Mouse (Mus musculus) layer of hippocampus, adult 2 months (tissue): ENCODE data around the gene Gsc2. TPM values are rescaled to one million over a fixed set of nuclear protein-coding genes. Genes with fewer than 3 reads are reported as not detected.
A peak's percentile ranks its signal among the peaks of the same experiment; 100 is the strongest.

Source experiments
- DNase-seq, 2 experiments: peaks; one replicate each; pipeline ENCODE4 v3.0.0; 2022; ENCODE audit warnings: low spot score in 2 of 2
- H3K27ac ChIP-seq: fragments of 200-600 bp; 2 replicates; pipeline ENCODE4 v1.8.1; 2022
- H3K4me3 ChIP-seq: fragments of 200-600 bp; 2 replicates; pipeline ENCODE4 v1.8.1; 2022; ENCODE audit warnings: mild to moderate bottlenecking
- CTCF ChIP-seq: fragments of 200-600 bp; conservative IDR thresholded peaks from 2 replicates; pipeline ENCODE4 v1.8.1; 2022; ENCODE audit warnings: antibody characterized with exemption, mild to moderate bottlenecking, moderate library complexity
- total RNA-seq, 2 experiments: library from RNA; stranded (reverse); gene quantifications; 2 replicates each; pipeline ENCODE4 v1.2.3; 2021

Gsc2 gene
- total RNA-seq, 2 experiments from 2014 or later: not detected

DNA sequence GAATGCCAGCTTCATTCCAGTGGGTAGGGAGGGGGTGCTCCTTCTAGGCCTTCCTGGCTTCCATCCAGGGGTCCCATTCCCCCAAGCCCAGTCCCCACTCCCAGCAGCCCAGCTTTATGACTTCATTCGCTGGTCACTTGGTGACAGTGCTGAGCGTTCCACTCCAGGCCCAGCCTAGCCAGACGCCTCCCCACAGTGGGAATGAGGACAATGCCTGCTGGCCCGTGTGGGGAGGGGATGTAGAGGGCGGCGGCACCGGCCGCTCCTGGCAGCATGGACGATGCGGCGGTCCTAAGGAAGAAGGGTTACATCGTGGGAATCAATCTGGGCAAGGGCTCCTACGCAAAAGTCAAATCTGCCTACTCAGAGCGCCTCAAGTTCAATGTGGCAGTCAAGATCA lies 16.4 kb downstream of the Gsc2 start, which contains the start of the genes Dgcr2 and Tssk2:
Dgcr2 (minus strand) TSS at position 101 of the 400 bp plus-strand sequence.
Tssk2 (plus strand) TSS at position 176 of the 400 bp plus-strand sequence.
- Histone ChIP-seq H3K4me3 (no peak within 1 kb of the TSS), H3K27ac (no peak within 1 kb of the TSS)
- no peak for DNase-seq
- TF ChIP-seq CTCF: no peak

DNA sequence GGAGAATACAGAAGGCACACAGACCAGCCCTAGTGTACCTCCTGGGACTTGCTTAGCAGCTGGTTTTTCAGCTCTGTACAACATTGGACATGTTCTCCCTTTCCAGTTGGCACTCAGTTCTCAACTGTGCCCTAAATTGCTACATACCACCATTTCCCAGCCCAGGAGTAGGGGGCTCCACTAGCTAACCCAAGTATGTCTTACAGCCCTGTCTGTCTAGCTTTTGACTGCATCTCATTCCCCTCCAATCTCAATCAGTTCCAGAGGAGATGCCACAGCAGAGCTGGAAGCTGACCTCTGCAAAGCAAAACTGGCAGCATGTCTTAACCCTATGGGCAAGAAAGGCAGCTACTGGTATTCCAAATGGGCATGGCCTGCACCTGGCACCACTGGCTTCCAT lies 18.8 kb downstream of the Gsc2 start:
- no peak for TF ChIP-seq CTCF
- Histone ChIP-seq H3K4me3 (no peak overlapping the region), H3K27ac (no peak overlapping the region)
- no peak for DNase-seq

DNA sequence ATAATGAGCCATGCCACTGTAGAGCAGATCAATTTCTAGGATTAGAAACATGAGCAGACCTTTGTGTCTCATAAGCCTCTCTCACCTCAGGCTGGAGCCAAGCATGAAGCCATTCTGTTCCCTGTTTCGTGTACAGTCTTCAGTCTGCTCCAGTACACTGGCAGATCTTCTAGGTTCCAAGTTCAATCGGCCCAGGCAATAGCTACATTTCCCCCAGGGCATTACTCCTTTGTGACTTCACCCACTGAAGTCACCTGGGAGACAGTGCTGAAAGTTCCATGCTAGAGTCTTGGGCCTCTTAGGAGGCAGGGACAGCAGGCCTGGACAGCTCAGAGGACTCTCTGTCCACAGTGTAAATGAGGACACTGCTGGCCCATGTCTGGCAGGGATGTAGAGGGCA lies 20.9 kb downstream of the Gsc2 start, which contains the start of gene Tssk1:
Tssk1 (plus strand) TSS at position 301 of the 400 bp plus-strand sequence.
- Histone ChIP-seq H3K27ac (no peak within 1 kb of the TSS), H3K4me3 (no peak within 1 kb of the TSS)
- no peak for DNase-seq
- no peak for TF ChIP-seq CTCF

DNA sequence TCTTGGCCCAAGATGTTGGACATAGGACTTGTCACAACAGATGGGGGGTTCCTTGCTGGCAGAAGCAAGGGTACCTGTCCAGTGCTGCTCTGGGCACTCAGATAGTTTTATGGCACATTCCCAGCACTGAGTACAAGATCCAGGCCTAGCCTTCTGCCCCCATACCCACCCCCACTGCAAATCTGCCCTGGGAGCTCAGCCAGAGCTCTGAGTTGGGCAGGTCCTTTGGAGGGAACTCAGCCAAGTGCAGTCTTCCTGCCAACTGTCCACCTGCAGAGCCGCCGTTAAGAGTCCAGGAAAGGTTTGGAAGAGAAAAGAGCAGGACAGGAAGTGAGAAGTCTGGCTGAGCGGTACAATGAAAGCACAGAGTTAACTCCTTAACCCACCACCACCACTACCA lies 22.3 kb downstream of the Gsc2 start:
- Histone ChIP-seq H3K27ac (peak overlapping the region; percentile 88), H3K4me3 (no peak overlapping the region)
- TF ChIP-seq CTCF: no peak
- no peak for DNase-seq

DNA sequence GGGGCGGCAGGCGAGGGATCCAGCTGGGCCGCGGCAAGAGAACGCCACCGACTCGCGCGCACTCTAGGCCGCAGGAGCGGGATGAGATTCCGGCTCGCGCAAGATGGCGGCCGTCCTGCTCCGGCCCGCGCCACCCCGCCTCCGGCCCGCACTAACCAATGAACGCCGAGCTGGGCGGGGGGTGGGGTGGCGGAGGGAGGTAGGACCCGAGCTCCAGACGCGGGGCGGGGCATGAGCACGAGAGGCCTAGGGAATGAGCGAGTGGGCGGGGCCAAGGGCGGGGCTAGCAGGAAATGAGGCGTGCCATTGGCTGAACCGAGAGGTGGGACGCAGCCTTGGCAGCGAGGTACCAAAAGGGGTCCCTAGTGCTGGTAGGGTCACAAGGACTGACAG lies 23.3 kb downstream of the Gsc2 start, which contains the start of gene Gm20518:
Gm20518 (minus strand) TSS at position 105 of the 393 bp plus-strand sequence.
- no peak; the same call in none of the 2 replicates for TF ChIP-seq CTCF
- H3K4me3 ChIP-seq: peak within 1 kb of the TSS; percentile 85
- H3K27ac ChIP-seq: peak within 1 kb of the TSS; percentile 95
- peak; percentile 99 for DNase-seq

DNA sequence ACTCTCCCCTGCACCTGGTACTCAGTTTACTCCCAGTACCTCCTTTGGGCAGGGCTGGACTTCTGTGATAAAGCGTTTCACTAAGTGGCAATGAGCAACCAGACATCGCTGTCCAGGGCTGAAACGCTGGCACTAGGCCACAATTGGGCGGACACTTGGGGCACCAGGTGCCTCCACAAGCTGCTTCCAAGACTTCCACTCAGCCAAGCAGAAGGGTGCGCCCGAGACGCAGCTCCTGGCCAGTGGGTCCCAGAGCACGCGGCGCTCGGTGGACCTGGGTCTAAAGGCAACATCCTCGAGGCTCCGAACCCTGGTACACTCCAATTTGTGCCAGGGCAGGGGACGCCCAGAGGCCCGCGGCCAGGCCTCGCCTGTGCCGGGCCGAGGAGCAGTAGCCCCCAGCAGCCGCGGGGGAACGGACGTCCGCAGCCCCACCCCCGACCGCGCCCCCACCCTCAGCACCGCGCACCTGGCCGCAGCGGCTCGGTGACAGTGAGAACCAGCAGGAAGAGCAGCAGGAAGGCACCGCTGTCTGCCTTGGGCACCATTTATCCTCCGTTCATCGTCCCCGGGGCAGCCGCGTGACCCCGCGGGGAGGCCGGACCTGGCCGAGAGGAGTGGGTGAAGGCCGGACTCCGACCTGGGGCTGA lies 23.8 kb downstream of the Gsc2 start:
- DNase-seq: peak; percentile 25 to 53
- H3K27ac ChIP-seq: peak overlapping the region; percentile 95
- TF ChIP-seq CTCF: no peak
- peak overlapping the region; percentile 85 for H3K4me3 ChIP-seq

DNA sequence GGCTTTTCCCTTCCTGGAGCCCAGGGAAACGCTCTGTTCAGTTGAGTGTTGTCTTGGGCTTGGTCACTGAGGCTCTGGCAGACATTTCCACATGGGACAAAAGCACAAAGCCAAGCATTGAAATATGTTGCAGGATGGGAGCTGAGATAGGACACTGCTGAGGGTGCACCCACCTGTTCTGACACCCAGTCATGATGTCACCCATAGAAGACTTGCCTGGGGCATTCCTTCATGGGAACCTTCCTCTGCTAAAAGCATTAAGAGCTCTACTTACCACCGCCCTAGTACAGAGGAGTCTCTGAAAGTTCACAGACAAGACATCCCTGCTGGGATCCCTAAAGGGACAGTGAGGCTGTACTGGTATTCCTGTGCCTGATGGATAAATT lies 24.5 kb downstream of the Gsc2 start:
- no peak for DNase-seq
- H3K4me3 ChIP-seq: peak overlapping the region; percentile 85
- peak overlapping the region; percentile 4; the same call in 1 of the 2 replicates for H3K27ac ChIP-seq
- no peak for TF ChIP-seq CTCF

DNA sequence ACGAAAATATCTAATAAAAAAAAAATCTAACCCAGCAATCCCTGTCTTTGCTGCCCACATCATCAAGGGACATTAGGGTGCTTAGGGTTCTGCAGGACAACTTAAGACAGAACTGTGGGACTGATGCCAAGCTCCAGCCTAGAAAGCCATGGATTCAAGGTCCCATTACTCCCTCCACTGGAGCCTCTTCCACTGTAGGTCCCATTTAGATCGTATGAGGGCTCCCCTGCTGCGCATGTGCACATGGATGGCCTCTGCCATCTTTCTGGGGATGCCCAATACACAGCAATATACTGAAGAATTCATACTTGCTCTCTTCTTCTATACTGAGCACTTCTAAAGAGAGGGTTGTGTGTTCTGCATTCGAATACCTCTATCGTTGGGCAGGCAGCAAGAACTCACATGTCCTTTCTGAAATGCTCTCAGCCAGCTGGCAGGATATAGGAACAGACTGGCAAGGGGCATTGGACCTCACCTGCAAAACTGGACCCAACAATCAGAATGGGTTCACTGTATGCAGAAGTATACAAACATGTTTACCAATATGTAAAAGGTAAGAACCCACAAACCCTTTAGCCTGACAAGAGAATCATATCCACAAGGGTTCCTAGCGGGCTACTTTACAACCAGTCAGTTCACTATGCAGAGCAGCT lies 25.0 kb downstream of the Gsc2 start:
- Histone ChIP-seq H3K27ac (peak overlapping the region; percentile 4; the same call in 1 of the 2 replicates), H3K4me3 (peak overlapping the region; percentile 85)
- DNase-seq: no peak
- TF ChIP-seq CTCF: no peak

DNA sequence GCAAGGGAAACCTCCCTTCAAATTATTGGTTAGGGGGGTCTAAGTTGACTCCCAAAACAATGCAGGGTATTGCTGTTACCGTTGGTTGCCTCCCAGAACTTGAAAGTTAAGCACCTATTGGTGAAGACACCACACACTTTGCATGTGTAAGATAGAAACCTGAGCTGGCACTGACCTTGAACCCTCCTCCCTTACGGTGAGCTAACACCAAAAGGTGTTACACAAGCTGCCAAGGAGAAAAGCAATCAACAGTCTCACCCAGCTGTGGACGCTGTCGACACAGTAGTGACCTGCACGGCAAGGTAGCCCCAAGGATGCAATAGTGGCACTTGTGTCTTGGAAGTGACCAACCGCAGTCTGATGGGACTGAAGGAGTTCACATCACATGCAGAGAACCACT lies 30.7 kb downstream of the Gsc2 start:
- no peak for DNase-seq
- Histone ChIP-seq H3K4me3 (no peak overlapping the region), H3K27ac (no peak overlapping the region)
- TF ChIP-seq CTCF: no peak

DNA sequence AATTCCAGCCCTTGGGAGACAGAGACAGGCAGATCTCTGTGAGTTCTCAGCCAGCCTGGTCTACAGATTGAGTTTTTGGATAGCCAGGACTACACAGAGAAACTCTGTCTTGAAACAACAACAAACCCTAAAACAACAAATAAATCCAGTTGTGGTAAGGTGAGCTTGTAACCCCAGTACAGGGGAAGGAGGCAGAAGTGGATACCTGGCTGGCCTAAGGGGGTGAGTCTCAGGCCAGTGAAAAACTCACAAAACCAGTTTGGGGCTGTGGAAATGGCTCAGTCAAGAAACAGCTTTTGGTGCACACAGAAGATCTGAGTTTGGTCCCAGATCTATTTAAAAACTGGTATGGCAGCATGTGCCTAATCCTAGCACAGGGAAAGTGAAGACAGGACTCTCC lies 32.7 kb downstream of the Gsc2 start:
- TF ChIP-seq CTCF: no peak
- DNase-seq: no peak
- Histone ChIP-seq H3K27ac (no peak overlapping the region), H3K4me3 (no peak overlapping the region)

DNA sequence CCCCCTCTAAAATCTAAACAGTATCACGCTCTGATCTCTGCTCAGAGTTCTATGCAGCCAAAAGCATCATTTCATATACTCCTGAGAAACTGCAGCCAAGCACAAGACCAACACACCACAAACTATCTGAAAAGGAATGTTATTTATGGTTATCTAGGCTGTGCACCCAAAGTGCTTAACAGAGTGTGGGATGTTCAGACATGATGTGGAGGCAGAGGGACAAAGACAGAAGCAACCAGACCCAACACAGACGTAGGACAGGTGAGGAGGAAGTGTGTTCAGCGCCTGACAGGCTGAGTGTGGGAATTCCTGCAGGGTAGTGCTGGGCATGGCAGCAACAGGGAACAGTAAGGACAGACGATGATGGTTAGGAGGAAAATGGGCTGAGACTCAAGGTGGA lies 35.3 kb downstream of the Gsc2 start:
- Histone ChIP-seq H3K27ac (no peak overlapping the region; the same call in 1 of the 2 replicates), H3K4me3 (no peak overlapping the region)
- DNase-seq: no peak
- no peak for TF ChIP-seq CTCF

DNA sequence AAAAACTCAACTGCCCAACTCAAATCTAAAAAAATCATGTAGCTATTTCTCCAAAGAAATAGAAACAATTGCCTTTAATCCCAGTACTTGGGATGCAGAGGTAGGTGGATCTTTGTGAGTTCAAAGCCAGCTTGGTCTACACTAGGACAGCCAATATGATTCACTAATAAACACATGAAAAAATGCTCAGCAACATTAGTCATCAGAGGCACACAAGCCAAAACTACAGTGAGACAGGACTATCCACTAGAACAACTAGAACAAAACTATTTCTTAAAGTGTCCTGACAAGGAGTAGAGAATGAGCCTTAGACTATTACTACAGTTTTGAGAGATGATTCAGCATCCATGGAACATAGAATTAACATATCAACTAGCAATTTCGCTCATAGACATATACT lies 38.8 kb downstream of the Gsc2 start:
- H3K27ac ChIP-seq: no peak overlapping the region
- no peak overlapping the region for H3K4me3 ChIP-seq
- DNase-seq: no peak
- TF ChIP-seq CTCF: no peak

DNA sequence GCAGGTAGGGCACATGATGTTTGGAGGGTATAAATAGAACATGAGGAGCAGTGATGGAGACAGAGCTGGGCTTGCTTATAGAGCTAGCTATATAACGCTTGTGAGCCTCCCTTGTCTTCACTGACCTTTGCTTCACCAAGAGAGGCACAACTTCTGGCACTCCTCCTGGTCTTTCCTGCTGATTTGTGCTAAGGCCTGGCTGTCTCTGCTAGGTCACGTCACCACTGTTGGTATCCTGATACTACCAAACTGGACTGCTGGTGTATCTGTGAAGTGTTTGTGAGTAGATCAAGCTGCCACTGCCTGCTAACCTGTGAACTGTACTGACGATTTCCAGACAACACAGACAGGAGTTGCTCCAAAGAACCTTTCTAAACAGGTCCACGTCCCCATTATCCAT lies 39.7 kb downstream of the Gsc2 start:
- H3K27ac ChIP-seq: no peak overlapping the region
- TF ChIP-seq CTCF: no peak

DNA sequence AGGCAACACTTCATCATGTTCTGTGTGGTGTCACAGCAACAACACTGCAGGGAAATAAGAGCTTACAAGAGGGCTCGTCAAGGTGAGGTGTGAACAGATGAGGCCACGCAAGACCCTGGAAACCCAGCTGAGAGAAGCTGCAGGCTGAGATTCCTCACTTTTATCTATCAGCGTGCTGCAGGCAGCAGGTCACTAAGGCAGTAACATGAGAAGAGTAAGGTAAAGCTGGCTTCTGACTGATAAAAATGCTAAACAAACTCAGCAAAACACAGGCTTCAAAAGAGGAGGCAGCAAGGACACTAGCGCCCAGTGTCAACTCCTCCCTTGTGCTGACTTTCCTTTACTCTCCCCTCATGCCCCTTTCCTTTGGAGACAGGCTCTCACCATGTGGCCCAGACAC lies 41.9 kb downstream of the Gsc2 start:
- no peak overlapping the region for H3K4me3 ChIP-seq
- TF ChIP-seq CTCF: no peak
- no peak overlapping the region for H3K27ac ChIP-seq
- DNase-seq: no peak

More for the DNA sequence above, 39.7 kb downstream of the Gsc2 start:
- H3K4me3 ChIP-seq: no peak overlapping the region
- DNase-seq: no peak
